Mouse (Mus musculus): Measurements from ENCODE around the gene Abcg4. TPM values are rescaled to one million over a fixed set of nuclear protein-coding genes. Genes with fewer than 3 reads are reported as not detected.
"Not testable (repeated sequence)": the region's sequence is repeated elsewhere in the genome, so short reads cannot be mapped to it uniquely, and the experiment has no call there.

Abcg4 gene
- polyA plus RNA-seq, 1 experiment: 0.89 TPM

- H3K27me3 ChIP-seq (ENCODE audit: control insufficient read depth, insufficient read depth, low read length): no peaks in the 10 kb centered on the region
- peaks cover 20% of the 10 kb centered on the region for H3K4me1 ChIP-seq (ENCODE audit: control insufficient read depth, insufficient read depth, low read length)
- peak within 1 kb of the TSS; percentile 95 for H3K4me3 ChIP-seq (ENCODE audit: control insufficient read depth, low read depth, low read length)
- H3K27ac ChIP-seq (ENCODE audit: control insufficient read depth, insufficient read depth, low read depth, low read length): peak within 1 kb of the TSS; percentile 90
- no peak for TF ChIP-seq CTCF (IDR thresholded peaks at IDR 0.05; ENCODE audit: control insufficient read depth, insufficient read depth, insufficient replicate concordance, low read depth, low read length)
- TF ChIP-seq POLR2A (IDR thresholded peaks at IDR 0.05; ENCODE audit: control insufficient read depth, low read depth, low read length): no peak
- no peaks in the 10 kb centered on the region for H3K36me3 ChIP-seq (ENCODE audit: control insufficient read depth, insufficient read depth, low read length)
These were observed 37.5 kb upstream of the Abcg4 start, which contains the start of gene Dpagt1 for GRCm38 (mm10) chr9:44325768-44326370. Gene Dpagt1, plus strand, starts transcription at chr9:44326019.

- H3K27ac ChIP-seq (ENCODE audit: control insufficient read depth, insufficient read depth, low read depth, low read length); H3K4me3 ChIP-seq (ENCODE audit: control insufficient read depth, low read depth, low read length); H3K27me3 ChIP-seq (ENCODE audit: control insufficient read depth, insufficient read depth, low read length); H3K36me3 ChIP-seq (ENCODE audit: control insufficient read depth, insufficient read depth, low read length): not testable (repeated sequence)
- H3K4me1 ChIP-seq (ENCODE audit: control insufficient read depth, insufficient read depth, low read length): peaks cover 25% of the 10 kb centered on the region
These were observed 36.8 kb upstream of the Abcg4 start for GRCm38 (mm10) chr9:44325032-44325767.

- H3K4me1 ChIP-seq (ENCODE audit: control insufficient read depth, insufficient read depth, low read length): peaks cover 31% of the 10 kb centered on the region
- H3K27me3 ChIP-seq (ENCODE audit: control insufficient read depth, insufficient read depth, low read length): no peaks in the 10 kb centered on the region
- H3K4me3 ChIP-seq (ENCODE audit: control insufficient read depth, low read depth, low read length): no peak overlapping the region
- TF ChIP-seq POLR2A (IDR thresholded peaks at IDR 0.05; ENCODE audit: control insufficient read depth, low read depth, low read length) (no peak), CTCF (IDR thresholded peaks at IDR 0.05; ENCODE audit: control insufficient read depth, insufficient read depth, insufficient replicate concordance, low read depth, low read length) (no peak)
- H3K36me3 ChIP-seq (ENCODE audit: control insufficient read depth, insufficient read depth, low read length): no peaks in the 10 kb centered on the region
- H3K27ac ChIP-seq (ENCODE audit: control insufficient read depth, insufficient read depth, low read depth, low read length): no peak overlapping the region
These were observed 35.7 kb upstream of the Abcg4 start for GRCm38 (mm10) chr9:44324147-44324546.

GRCm38 (mm10) chr9:44323656-44324055 is 35.2 kb upstream of the Abcg4 start:
- not testable (repeated sequence) for H3K4me3 ChIP-seq (ENCODE audit: control insufficient read depth, low read depth, low read length); H3K27ac ChIP-seq (ENCODE audit: control insufficient read depth, insufficient read depth, low read depth, low read length); H3K27me3 ChIP-seq (ENCODE audit: control insufficient read depth, insufficient read depth, low read length); H3K36me3 ChIP-seq (ENCODE audit: control insufficient read depth, insufficient read depth, low read length)
- peaks cover 35% of the 10 kb centered on the region for H3K4me1 ChIP-seq (ENCODE audit: control insufficient read depth, insufficient read depth, low read length)

- TF ChIP-seq CTCF (IDR thresholded peaks at IDR 0.05; ENCODE audit: control insufficient read depth, insufficient read depth, insufficient replicate concordance, low read depth, low read length) (no peak), POLR2A (IDR thresholded peaks at IDR 0.05; ENCODE audit: control insufficient read depth, low read depth, low read length) (no peak)
- H3K27ac ChIP-seq (ENCODE audit: control insufficient read depth, insufficient read depth, low read depth, low read length): peak overlapping the region; percentile 61
- H3K27me3 ChIP-seq (ENCODE audit: control insufficient read depth, insufficient read depth, low read length): no peaks in the 10 kb centered on the region
- H3K36me3 ChIP-seq (ENCODE audit: control insufficient read depth, insufficient read depth, low read length): no peaks in the 10 kb centered on the region; the same call in 1 of the 2 replicates
- peak overlapping the region; percentile 86; the same call in 1 of the 2 replicates for H3K4me3 ChIP-seq (ENCODE audit: control insufficient read depth, low read depth, low read length)
- peaks cover 24% of the 10 kb centered on the region for H3K4me1 ChIP-seq (ENCODE audit: control insufficient read depth, insufficient read depth, low read length)
These were observed 32.4 kb upstream of the Abcg4 start for GRCm38 (mm10) chr9:44320799-44321133.

- Histone ChIP-seq H3K27me3 (ENCODE audit: control insufficient read depth, insufficient read depth, low read length) (no peaks in the 10 kb centered on the region), H3K4me3 (ENCODE audit: control insufficient read depth, low read depth, low read length) (peak within 1 kb of the TSS; percentile 86), H3K36me3 (ENCODE audit: control insufficient read depth, insufficient read depth, low read length) (no peaks in the 10 kb centered on the region; the same call in 1 of the 2 replicates), H3K4me1 (ENCODE audit: control insufficient read depth, insufficient read depth, low read length) (peaks cover 23% of the 10 kb centered on the region), H3K27ac (ENCODE audit: control insufficient read depth, insufficient read depth, low read depth, low read length) (peak within 1 kb of the TSS; percentile 61)
- TF ChIP-seq CTCF (IDR thresholded peaks at IDR 0.05; ENCODE audit: control insufficient read depth, insufficient read depth, insufficient replicate concordance, low read depth, low read length) (no peak), POLR2A (IDR thresholded peaks at IDR 0.05; ENCODE audit: control insufficient read depth, low read depth, low read length) (peak; percentile 30; the same call in 1 of the 2 replicates)
These were observed 31.7 kb upstream of the Abcg4 start, which contains the start of gene C2cd2l for GRCm38 (mm10) chr9:44319887-44320798. Gene C2cd2l, minus strand, starts transcription at chr9:44320285.

All from testis, adult 2 months (tissue).